Mouse (Mus musculus): ENCODE results near the gene Pip4k2c. TPM values are rescaled to one million over a fixed set of nuclear protein-coding genes. Genes with fewer than 3 reads are reported as not detected.
A peak's percentile ranks its signal among the peaks of the same experiment; 100 is the strongest.

Gene Pip4k2c
- polyA plus RNA-seq, 1 experiment from 2014 or later, result 17.9 TPM

GRCm38 (mm10) chr10:127226318-127226895 is 15.0 kb upstream of the Pip4k2c start:
- Histone ChIP-seq H3K36me3 (peaks cover 28% of the 10 kb centered on the region), H3K9me3 (no peaks in the 10 kb centered on the region), H3K4me1 (replicated peaks) (peaks cover 14% of the 10 kb centered on the region; the same call in 1 of the 2 replicates), H3K27ac (no peak overlapping the region), H3K4me3 (no peak overlapping the region), H3K27me3 (ENCODE audit: insufficient read depth, poor library complexity, severe bottlenecking) (peaks cover 10% of the 10 kb centered on the region; the same call in 1 of the 2 replicates)
- peak; percentile 16 for DNase-seq (ENCODE audit: low spot score)
- 69% methylated on average over 8 of the region's 8 CpGs for WGBS

GRCm38 (mm10) chr10:127225732-127226131 is 14.3 kb upstream of the Pip4k2c start:
- peaks cover 10% of the 10 kb centered on the region; the same call in 1 of the 2 replicates for H3K27me3 ChIP-seq (ENCODE audit: insufficient read depth, poor library complexity, severe bottlenecking)
- no peak overlapping the region for H3K4me3 ChIP-seq
- WGBS, result 19% methylated on average over 10 of the region's 10 CpGs
- no peak overlapping the region for H3K27ac ChIP-seq
- no peaks in the 10 kb centered on the region for H3K9me3 ChIP-seq
- no peak for DNase-seq (ENCODE audit: low spot score)
- peaks cover 9% of the 10 kb centered on the region; the same call in 1 of the 2 replicates for H3K4me1 ChIP-seq (replicated peaks)
- peaks cover 22% of the 10 kb centered on the region for H3K36me3 ChIP-seq

GRCm38 (mm10) chr10:127225213-127225612 is 13.8 kb upstream of the Pip4k2c start:
- DNase-seq (ENCODE audit: low spot score), result no peak
- no peaks in the 10 kb centered on the region for H3K9me3 ChIP-seq
- H3K36me3 ChIP-seq, result peaks cover 17% of the 10 kb centered on the region; the same call in 1 of the 2 replicates
- H3K27ac ChIP-seq, result no peak overlapping the region
- peaks cover 9% of the 10 kb centered on the region; the same call in 1 of the 2 replicates for H3K4me1 ChIP-seq (replicated peaks)
- 31% methylated on average over 6 of the region's 6 CpGs for WGBS
- no peak overlapping the region for H3K4me3 ChIP-seq
- peaks cover 10% of the 10 kb centered on the region; the same call in 1 of the 2 replicates for H3K27me3 ChIP-seq (ENCODE audit: insufficient read depth, poor library complexity, severe bottlenecking)

GRCm38 (mm10) chr10:127218339-127218738 is 7.0 kb upstream of the Pip4k2c start:
- Histone ChIP-seq H3K27me3 (ENCODE audit: insufficient read depth, poor library complexity, severe bottlenecking) (no peaks in the 10 kb centered on the region), H3K9me3 (no peaks in the 10 kb centered on the region), H3K36me3 (no peaks in the 10 kb centered on the region), H3K27ac (no peak overlapping the region), H3K4me1 (replicated peaks) (no peaks in the 10 kb centered on the region), H3K4me3 (no peak overlapping the region)
- WGBS, result 92% methylated on average over 2 of the region's 2 CpGs
- DNase-seq (ENCODE audit: low spot score), result no peak

GRCm38 (mm10) chr10:127217177-127217576 is 5.8 kb upstream of the Pip4k2c start:
- Histone ChIP-seq H3K27me3 (ENCODE audit: insufficient read depth, poor library complexity, severe bottlenecking) (peaks cover 5% of the 10 kb centered on the region; the same call in 1 of the 2 replicates), H3K4me3 (no peak overlapping the region), H3K36me3 (no peaks in the 10 kb centered on the region), H3K9me3 (no peaks in the 10 kb centered on the region), H3K4me1 (replicated peaks) (no peaks in the 10 kb centered on the region), H3K27ac (no peak overlapping the region)
- no peak for DNase-seq (ENCODE audit: low spot score)

- no peak overlapping the region for H3K27ac ChIP-seq
- WGBS, result 94% methylated on average over 11 of the region's 11 CpGs
These were observed 5.1 kb upstream of the Pip4k2c start for GRCm38 (mm10) chr10:127216456-127216855.

GRCm38 (mm10) chr10:127214422-127214803 is 3.0 kb upstream of the Pip4k2c start:
- no peaks in the 10 kb centered on the region for H3K36me3 ChIP-seq
- no peak overlapping the region for H3K4me3 ChIP-seq
- peaks cover 5% of the 10 kb centered on the region; the same call in 1 of the 2 replicates for H3K27me3 ChIP-seq (ENCODE audit: insufficient read depth, poor library complexity, severe bottlenecking)
- no peak overlapping the region for H3K27ac ChIP-seq
- no peak for DNase-seq (ENCODE audit: low spot score)
- WGBS, result 77% methylated on average over 1 of the region's 1 CpGs
- H3K4me1 ChIP-seq (replicated peaks), result peaks cover 18% of the 10 kb centered on the region
- no peaks in the 10 kb centered on the region for H3K9me3 ChIP-seq

More at GRCm38 (mm10) chr10:127216456-127216855, 5.1 kb upstream of the Pip4k2c start:
- Histone ChIP-seq H3K9me3 (no peaks in the 10 kb centered on the region), H3K4me3 (no peak overlapping the region), H3K27me3 (ENCODE audit: insufficient read depth, poor library complexity, severe bottlenecking) (peaks cover 5% of the 10 kb centered on the region; the same call in 1 of the 2 replicates), H3K4me1 (replicated peaks) (no peaks in the 10 kb centered on the region), H3K36me3 (no peaks in the 10 kb centered on the region)
- DNase-seq (ENCODE audit: low spot score), result no peak

- no peak for DNase-seq (ENCODE audit: low spot score)
- H3K27ac ChIP-seq, result no peak overlapping the region
- peaks cover 20% of the 10 kb centered on the region for H3K4me1 ChIP-seq (replicated peaks)
- H3K9me3 ChIP-seq, result no peaks in the 10 kb centered on the region
- 85% methylated on average over 13 of the region's 13 CpGs for WGBS
- no peak overlapping the region for H3K4me3 ChIP-seq
- peaks cover 5% of the 10 kb centered on the region; the same call in 1 of the 2 replicates for H3K27me3 ChIP-seq (ENCODE audit: insufficient read depth, poor library complexity, severe bottlenecking)
- H3K36me3 ChIP-seq, result peaks cover 1% of the 10 kb centered on the region; the same call in 1 of the 2 replicates
These were observed 2.5 kb upstream of the Pip4k2c start for GRCm38 (mm10) chr10:127213704-127214421.

- no peak overlapping the region; the same call in 1 of the 2 replicates for H3K4me3 ChIP-seq
- peaks cover 7% of the 10 kb centered on the region for H3K36me3 ChIP-seq
- no peaks in the 10 kb centered on the region for H3K9me3 ChIP-seq
- DNase-seq (ENCODE audit: low spot score), result no peak
- peaks cover 20% of the 10 kb centered on the region for H3K4me1 ChIP-seq (replicated peaks)
- WGBS, result 92% methylated on average over 8 of the region's 8 CpGs
- peaks cover 5% of the 10 kb centered on the region; the same call in 1 of the 2 replicates for H3K27me3 ChIP-seq (ENCODE audit: insufficient read depth, poor library complexity, severe bottlenecking)
- H3K27ac ChIP-seq, result no peak overlapping the region
These were observed 1.9 kb upstream of the Pip4k2c start for GRCm38 (mm10) chr10:127213272-127213671.

- WGBS, result under 1% methylated on average over 25 of the region's 25 CpGs
- DNase-seq (ENCODE audit: low spot score), result no peak
- peak overlapping the region; percentile 87 for H3K27ac ChIP-seq
- peaks cover 20% of the 10 kb centered on the region for H3K4me1 ChIP-seq (replicated peaks)
- no peaks in the 10 kb centered on the region for H3K9me3 ChIP-seq
- H3K27me3 ChIP-seq (ENCODE audit: insufficient read depth, poor library complexity, severe bottlenecking), result peaks cover 5% of the 10 kb centered on the region; the same call in 1 of the 2 replicates
- peak overlapping the region; percentile 76 for H3K4me3 ChIP-seq
- H3K36me3 ChIP-seq, result peaks cover 30% of the 10 kb centered on the region
These were observed 402 bp downstream of the Pip4k2c start for GRCm38 (mm10) chr10:127210961-127211405.

- peak overlapping the region; percentile 76 for H3K4me3 ChIP-seq
- H3K27ac ChIP-seq, result no peak overlapping the region
- 89% methylated on average over 13 of the region's 13 CpGs for WGBS
- peaks cover 5% of the 10 kb centered on the region; the same call in 1 of the 2 replicates for H3K27me3 ChIP-seq (ENCODE audit: insufficient read depth, poor library complexity, severe bottlenecking)
- peaks cover 20% of the 10 kb centered on the region for H3K4me1 ChIP-seq (replicated peaks)
- DNase-seq (ENCODE audit: low spot score), result no peak
- H3K36me3 ChIP-seq, result peaks cover 39% of the 10 kb centered on the region
- H3K9me3 ChIP-seq, result no peaks in the 10 kb centered on the region
These were observed 1.3 kb downstream of the Pip4k2c start for GRCm38 (mm10) chr10:127209928-127210570.

GRCm38 (mm10) chr10:127208921-127209320 is 2.5 kb downstream of the Pip4k2c start:
- DNase-seq (ENCODE audit: low spot score), result no peak
- 83% methylated on average over 4 of the region's 4 CpGs for WGBS
- Histone ChIP-seq H3K27ac (no peak overlapping the region), H3K4me1 (replicated peaks) (peaks cover 20% of the 10 kb centered on the region), H3K4me3 (no peak overlapping the region), H3K27me3 (ENCODE audit: insufficient read depth, poor library complexity, severe bottlenecking) (peaks cover 5% of the 10 kb centered on the region; the same call in 1 of the 2 replicates), H3K36me3 (peaks cover 49% of the 10 kb centered on the region), H3K9me3 (no peaks in the 10 kb centered on the region)
